Mouse (Mus musculus): ENCODE measurements around the gene Armh1. TPM values are rescaled to one million over a fixed set of nuclear protein-coding genes. Genes with fewer than 3 reads are reported as not detected.
"Not testable (repeated sequence)": the region's sequence is repeated elsewhere in the genome, so short reads cannot be mapped to it uniquely, and the experiment has no call there.

The Armh1 gene
- total RNA-seq, 2 experiments from 2014 or later: not detected

- peak; percentile 72 for ATAC-seq (ENCODE audit: poor library complexity, severe bottlenecking)
Observed at GRCm38 (mm10) chr4:117270278-117270677, 18.4 kb upstream of the Armh1 start.

- ATAC-seq (ENCODE audit: poor library complexity, severe bottlenecking): peak; percentile 68
Observed at GRCm38 (mm10) chr4:117267831-117268437, 16.0 kb upstream of the Armh1 start.

DNA sequence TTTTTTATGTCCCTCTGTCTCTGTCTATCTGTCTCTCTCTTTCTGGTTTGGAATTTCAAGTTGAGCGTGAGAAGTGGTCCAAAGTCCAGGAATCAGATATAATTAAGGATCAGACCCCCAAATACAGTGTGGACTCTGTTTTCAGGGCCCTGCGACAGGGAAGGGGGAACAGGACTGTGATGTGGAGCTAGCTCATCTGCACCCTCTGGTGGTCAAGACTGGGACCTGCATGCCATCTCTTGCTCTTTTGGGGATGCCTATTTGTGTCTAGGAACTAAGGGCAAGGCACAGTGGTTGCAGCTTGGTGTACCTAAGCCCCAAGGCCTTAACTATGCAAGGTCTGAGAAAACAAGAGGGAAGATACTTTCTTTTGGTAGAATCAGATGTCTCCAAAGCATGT is 15.4 kb upstream of the Armh1 start:
- peak; percentile 82 for ATAC-seq (ENCODE audit: poor library complexity, severe bottlenecking)

DNA sequence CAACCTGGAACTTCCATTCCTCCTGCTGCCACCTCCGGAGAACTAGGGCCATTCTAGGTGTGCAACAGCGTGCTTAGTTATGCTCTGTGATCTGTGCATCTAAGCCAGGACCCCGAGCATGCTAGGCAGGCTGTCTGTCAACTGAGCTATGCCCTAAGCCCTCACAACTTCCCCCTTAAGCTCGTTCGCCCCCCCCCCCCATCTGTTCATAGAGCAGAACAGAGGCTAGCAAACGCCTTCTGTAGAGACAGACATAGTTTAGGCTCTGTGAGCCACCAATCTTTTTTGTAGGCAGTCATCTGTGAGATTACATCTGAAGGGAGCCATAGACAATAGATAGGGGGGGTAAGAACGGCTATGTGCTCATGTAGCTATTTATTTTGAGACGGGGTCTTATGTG is 11.1 kb upstream of the Armh1 start:
- no peak for ATAC-seq (ENCODE audit: poor library complexity, severe bottlenecking)

- ATAC-seq (ENCODE audit: poor library complexity, severe bottlenecking): no peak
Observed at GRCm38 (mm10) chr4:117262101-117262913, 10.4 kb upstream of the Armh1 start.

DNA sequence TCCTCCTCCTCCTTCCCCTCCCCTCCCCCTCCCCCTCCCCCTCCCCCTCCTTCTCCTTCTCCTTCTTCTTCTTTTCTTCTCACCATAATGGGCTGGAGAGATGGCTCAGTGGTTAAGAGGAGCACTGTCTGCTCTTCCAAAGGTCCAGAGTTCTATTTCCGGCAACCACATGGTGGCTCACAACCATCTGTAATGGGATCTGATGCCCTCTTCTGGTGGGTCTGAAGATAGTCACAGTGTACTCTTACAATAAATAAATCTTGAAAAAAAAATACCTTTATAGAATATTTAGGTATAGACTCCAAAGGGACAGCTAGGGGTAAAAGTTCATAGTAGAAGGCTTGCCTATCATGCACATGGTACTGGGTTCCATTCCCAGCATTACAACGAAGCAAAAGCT is 9.3 kb upstream of the Armh1 start:
- ATAC-seq (ENCODE audit: poor library complexity, severe bottlenecking): no peak

- ATAC-seq (ENCODE audit: poor library complexity, severe bottlenecking): not testable (repeated sequence)
Observed at GRCm38 (mm10) chr4:117259909-117260308, 8.0 kb upstream of the Armh1 start.

DNA sequence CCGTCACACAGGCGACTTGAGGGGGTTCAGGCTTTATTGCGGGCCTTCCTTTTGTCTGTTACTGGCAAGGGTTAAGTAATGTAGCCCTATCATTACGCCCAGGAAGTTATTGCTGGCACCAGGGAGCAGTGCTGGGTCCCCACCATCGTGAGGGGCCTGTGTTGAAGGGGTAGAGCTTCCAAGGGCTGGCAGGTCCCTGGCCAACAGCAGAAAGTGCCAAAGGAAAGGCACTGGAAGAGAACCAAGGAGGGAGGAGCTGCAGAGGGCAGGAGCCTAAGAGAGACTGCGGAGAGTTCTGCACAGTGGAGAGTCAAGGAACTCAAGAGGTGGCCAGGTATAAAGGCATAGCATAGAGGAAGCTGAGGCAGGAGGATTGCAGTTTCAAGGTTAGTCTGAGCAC is 2.7 kb upstream of the Armh1 start:
- ATAC-seq (ENCODE audit: poor library complexity, severe bottlenecking): no peak

DNA sequence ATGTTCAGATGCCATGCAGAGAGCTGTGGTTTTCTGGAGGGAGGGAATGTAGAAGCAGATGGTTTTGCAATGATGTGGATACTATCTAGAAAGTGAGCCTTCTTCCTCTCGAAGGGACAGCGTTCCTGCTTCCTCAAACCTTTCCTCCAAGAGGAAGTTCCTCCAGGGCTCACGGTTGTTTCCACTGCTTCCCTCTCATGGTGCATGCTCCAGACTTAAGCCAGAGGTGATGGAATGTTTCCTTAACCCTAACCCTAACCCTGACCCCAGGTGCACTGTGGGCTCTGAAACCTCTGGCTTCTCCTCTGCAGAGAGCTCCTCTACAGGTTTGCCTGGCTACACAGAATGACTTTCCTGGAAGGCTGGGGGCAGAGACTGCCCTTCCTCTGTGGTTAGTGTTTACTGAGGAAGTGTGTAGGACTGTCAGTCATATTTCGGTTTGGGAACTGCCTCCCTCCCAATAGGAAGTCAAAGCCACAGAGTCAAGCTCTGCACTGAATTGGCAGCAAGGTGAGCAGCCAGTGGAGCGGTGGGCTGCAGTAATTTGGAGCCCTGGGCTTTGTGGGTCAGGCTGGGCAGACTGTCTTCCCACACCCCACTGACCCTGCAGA is 2.2 kb upstream of the Armh1 start:
- ATAC-seq (ENCODE audit: poor library complexity, severe bottlenecking): peak; percentile 48

DNA sequence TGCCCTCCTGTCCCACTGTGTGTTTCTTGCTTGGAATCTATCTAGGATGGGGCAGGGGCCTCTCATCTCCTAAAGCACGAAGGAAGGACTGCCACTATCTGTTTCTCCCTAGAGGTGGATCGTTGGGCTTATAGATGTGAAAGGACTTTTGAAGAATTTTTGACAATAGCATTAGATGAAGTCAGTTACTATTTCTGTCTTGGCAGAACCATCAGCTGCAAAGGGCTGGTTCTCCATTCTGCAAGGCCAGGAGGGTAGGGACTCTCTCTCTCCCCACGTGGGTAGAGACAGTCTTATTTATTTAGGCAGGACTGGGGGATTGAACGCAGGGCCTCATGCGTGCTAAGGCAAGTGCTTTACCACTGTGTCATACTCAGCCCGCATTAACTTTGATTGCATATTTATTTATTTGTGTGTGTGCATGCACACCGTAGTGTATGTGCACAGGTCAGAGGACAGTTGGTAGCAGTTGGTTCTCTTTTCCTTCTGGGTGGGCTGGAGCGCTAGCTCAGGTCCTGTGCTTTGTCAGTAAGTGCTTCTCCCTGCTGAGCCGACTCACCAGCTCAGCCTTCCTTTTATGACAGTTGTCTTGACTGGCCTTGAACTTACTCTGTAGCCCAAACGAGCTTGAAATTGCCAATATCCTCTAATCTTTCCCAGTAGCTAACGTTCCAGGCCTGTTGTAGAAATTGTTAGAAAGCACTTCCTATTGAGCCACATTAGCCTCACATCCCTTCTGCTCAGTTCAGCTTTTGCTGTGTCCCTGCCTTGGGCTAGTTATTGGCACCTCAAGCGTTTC is 1.5 kb upstream of the Armh1 start:
- no peak for ATAC-seq (ENCODE audit: poor library complexity, severe bottlenecking)

DNA sequence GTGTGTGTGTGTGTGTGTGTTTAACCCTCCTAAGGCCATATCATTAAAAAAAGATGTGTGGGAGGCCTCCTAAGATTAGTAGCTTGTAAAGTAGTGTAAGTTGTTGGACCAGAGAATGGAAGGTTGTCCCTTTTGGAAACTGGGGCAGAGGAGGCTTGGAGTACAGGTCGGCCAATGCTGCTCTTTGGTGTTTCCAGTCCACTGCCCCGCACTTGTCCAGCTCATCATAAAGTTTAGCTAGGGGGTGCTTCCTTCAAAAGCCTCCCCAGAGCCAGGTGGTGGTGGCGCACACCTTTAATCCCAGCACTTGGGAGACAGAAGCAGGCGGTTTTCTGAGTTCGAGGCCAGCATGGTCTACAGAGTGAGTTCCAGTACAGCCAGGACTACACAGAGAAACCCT is 830 bp upstream of the Armh1 start:
- ATAC-seq (ENCODE audit: poor library complexity, severe bottlenecking): no peak

- no peak for ATAC-seq (ENCODE audit: poor library complexity, severe bottlenecking)
Observed at GRCm38 (mm10) chr4:117252351-117252750, 426 bp upstream of the Armh1 start.

DNA sequence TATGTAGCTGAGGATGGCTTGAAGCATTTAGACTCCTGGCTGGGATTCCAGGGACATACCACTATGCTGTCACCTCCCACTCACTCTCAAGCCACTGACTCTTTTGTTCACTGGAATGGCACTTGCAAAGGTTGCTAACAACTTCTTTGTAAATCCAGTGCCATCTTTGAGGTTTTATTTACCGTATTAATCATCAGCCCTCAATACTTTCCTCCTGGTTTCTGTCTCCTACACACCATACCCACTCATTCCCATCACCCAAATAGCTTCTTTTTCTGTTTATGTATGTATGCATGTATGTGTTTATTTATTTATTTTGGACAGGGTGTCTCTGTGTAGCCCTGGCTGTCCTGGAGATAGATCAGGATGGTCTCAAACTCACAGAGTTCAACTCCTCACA is 943 bp downstream of the Armh1 start:
- no peak for ATAC-seq (ENCODE audit: poor library complexity, severe bottlenecking)

DNA sequence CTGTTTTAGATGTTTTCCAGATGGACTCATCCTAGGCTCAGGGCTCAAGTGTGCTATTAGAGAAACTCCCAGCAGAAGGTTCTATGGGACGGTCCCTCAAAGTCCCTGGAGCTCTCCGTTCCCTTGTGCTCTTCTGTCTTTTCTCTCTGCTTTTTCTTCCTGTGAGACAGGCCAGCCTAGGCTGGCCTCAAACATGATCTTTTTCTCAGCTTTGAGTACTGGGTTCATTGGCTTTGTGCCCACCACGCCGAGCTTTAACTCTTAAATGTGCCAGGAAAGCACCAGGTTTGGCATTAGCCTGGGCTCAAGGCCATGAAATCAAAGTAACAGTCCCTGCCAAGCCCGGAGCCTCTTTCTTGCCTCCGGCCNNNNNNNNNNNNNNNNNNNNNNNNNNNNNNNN is 11.1 kb downstream of the Armh1 start:
- ATAC-seq (ENCODE audit: poor library complexity, severe bottlenecking): no peak

GRCm38 (mm10) chr4:117239153-117239552 is 12.8 kb downstream of the Armh1 start:
- no peak for ATAC-seq (ENCODE audit: poor library complexity, severe bottlenecking)

- no peak for ATAC-seq (ENCODE audit: poor library complexity, severe bottlenecking)
Observed at GRCm38 (mm10) chr4:117235822-117236221, 16.1 kb downstream of the Armh1 start.

DNA sequence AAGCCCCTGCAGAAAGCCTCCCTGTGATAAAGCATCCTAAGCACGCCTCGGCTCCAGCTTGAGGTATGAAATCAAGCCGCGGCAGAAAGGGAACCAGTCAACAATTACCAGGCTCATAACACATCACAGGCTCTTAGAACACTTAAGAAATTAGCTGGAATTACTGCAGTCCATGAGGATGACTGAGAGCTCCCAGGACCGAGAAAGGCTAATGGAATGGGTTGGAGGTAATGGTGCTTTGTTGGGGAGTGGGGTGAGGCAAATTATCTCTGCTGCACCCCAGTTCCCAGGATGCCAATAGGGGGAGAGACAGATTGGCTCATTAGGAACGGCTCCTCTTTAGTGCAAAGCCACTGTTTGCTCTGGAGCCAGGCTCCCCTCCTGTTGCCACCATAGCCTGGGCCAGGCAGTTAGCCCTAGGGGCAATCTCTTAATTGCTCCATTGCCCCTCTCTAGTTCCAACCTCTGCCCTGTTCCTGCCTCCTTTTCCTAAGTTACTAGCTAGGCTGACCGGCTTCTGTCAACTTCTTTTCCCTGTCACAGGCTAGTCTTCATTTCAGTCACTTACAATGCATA is 17.7 kb downstream of the Armh1 start:
- ATAC-seq (ENCODE audit: poor library complexity, severe bottlenecking): no peak

DNA sequence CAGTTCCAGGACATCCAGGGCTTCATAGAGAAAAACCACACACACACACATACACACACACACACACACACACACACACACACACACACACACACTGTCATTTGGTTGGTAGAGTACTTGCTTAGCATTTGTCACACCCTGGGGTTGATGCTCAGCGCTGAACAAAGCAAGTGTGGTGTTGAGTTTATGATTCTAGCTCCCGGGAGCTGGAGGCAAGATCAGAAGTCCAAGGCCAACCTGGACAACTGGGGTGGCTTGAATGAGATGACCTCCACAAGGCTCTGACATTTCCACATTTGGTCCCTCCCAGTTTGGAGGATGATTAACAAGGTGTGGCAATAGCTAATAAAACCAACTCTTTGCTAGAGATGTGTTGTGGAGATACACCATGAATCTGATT is 20.7 kb downstream of the Armh1 start:
- no peak for ATAC-seq (ENCODE audit: poor library complexity, severe bottlenecking)

GRCm38 (mm10) chr4:117230331-117230730 is 21.6 kb downstream of the Armh1 start:
- peak; percentile 71 for ATAC-seq (ENCODE audit: poor library complexity, severe bottlenecking)

DNA sequence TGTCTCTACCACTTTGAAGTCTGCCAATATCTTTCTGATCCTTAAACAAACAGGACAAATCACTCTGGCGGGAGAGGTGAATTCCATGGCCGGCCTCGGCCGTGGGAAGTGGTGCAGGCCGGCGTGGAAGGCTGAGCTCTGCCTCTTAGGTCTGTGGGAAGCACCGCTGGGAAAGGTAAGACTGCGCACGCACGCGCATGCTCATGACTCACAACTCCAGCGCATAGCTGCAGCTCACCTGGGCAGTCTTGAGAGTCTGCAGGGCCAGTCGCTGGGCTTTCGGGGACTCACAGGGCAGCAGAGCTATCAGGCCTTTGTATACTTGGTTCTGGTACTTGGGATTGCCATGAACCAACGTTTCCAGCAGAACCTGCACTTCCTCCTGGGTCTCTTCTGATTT is 22.3 kb downstream of the Armh1 start:
- ATAC-seq (ENCODE audit: poor library complexity, severe bottlenecking): no peak

DNA sequence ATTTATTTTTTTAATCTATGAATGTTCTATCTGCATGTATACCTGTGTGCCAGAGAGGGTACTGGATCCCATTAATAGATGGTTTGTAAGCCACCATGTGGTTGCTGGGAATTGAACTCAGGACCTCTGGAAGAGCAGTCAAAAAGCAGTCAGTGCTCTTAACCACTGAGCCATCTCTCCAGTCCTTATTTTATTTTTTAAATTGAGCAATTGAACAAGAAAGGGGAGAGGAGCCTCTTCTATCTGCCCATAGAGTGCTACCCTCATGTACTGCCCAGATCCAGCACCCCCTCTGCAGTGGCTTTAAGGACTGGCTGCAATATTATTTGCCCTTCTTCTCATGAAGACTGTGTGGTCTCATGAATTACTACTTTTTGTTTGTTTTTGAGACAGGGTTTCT is 26.7 kb downstream of the Armh1 start:
- ATAC-seq (ENCODE audit: poor library complexity, severe bottlenecking): no peak

Measured in megakaryocyte, adult 5-6 weeks (primary cell).